Mouse (Mus musculus) limb, embryonic 15.5 days (tissue): ENCODE data around the gene Prl8a8. TPM values are rescaled to one million over a fixed set of nuclear protein-coding genes. Genes with fewer than 3 reads are reported as not detected.

Source experiments
- ATAC-seq: fragments of 200-750 bp; cut with Nextera tagmentation; 2 replicates; pipeline ENCODE4 v1.8.0; 2017; ENCODE audit warnings: low read depth, moderate TSS enrichment; ENCODE audit not compliant: insufficient number of reproducible peaks, low FRiP score, low TSS enrichment
- H3K27ac ChIP-seq: fragments of 300-500 bp; sonication (generic); 2 replicates; pipeline ENCODE4 v1.5.1; 2015; ENCODE audit warnings: moderate library complexity, mild to moderate bottlenecking, inconsistent platforms
- H3K27me3 ChIP-seq: fragments of 300-500 bp; sonication (generic); 2 replicates; pipeline ENCODE4 v1.6.1; 2015; ENCODE audit warnings: inconsistent platforms
- H3K36me3 ChIP-seq: fragments of 300-500 bp; sonication (generic); 2 replicates; pipeline ENCODE4 v1.6.1; 2015; ENCODE audit warnings: inconsistent platforms
- H3K4me1 ChIP-seq: fragments of 300-500 bp; sonication (generic); 2 replicates; pipeline ENCODE4 v1.6.1; 2015; ENCODE audit warnings: inconsistent platforms
- H3K4me2 ChIP-seq: fragments of 300-500 bp; sonication (generic); 2 replicates; pipeline ENCODE4 v1.6.1; 2015; ENCODE audit warnings: mild to moderate bottlenecking, inconsistent platforms
- H3K4me3 ChIP-seq: fragments of 300-500 bp; sonication (generic); 2 replicates; pipeline ENCODE4 v1.5.1; 2015; ENCODE audit warnings: mild to moderate bottlenecking, inconsistent platforms
- H3K9ac ChIP-seq: fragments of 300-500 bp; sonication (generic); 2 replicates; pipeline ENCODE4 v1.6.1; 2015; ENCODE audit warnings: inconsistent platforms
- H3K9me3 ChIP-seq: fragments of 300-500 bp; sonication (generic); 2 replicates; pipeline ENCODE4 v1.6.1; 2016; ENCODE audit warnings: inconsistent platforms
- WGBS: fragments of 180-500 bp; shearing (Covaris S2); methylation state at CpG from one replicate; pipeline ENCODE4 v1.1.7; 2015; 5-methylcytosine and 5-hydroxymethylcytosine counted together
- polyA plus RNA-seq: library from polyadenylated mRNA; unstranded; fragments of >200 nt; fragmentation: Nextera tagmentation; extraction: Ambion mirVana; gene quantifications from 2 replicates; pipeline ENCODE4 v1.2.1, GENCODE M21; 2015

The Prl8a8 gene
- polyA plus RNA-seq, result not detected in 2 replicates

DNA sequence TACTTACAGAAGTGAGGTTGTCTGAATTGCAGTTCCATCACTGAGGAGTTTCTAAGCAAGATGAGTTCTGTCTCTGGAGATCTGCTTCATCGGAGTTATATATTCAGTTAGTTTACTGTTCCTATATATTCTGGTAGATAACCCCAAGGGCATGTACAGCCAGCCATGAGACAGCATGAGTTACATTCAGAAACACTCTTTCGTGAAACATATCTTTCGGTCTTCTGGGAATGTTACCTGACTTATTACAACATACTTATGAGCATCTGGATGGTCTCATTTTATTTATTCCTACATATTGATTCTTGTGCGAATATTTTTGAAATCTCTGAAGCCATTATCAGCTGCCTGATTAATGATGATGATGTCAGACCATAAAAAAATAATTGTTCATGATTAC, at the start of gene Prl8a8:
Gene Prl8a8 (minus strand): TSS at position 101 of the 400 bp plus-strand sequence.
- Histone ChIP-seq H3K36me3 (no peaks in the 10 kb centered on the region), H3K27ac (no peak within 1 kb of the TSS), H3K4me1 (no peaks in the 10 kb centered on the region), H3K4me3 (no peak within 1 kb of the TSS), H3K4me2 (no peak within 1 kb of the TSS), H3K9me3 (no peaks in the 10 kb centered on the region), H3K27me3 (no peaks in the 10 kb centered on the region), H3K9ac (no peak within 1 kb of the TSS)
- 88% methylated on average over 4 of the region's 4 CpGs for WGBS
- no peak for ATAC-seq

DNA sequence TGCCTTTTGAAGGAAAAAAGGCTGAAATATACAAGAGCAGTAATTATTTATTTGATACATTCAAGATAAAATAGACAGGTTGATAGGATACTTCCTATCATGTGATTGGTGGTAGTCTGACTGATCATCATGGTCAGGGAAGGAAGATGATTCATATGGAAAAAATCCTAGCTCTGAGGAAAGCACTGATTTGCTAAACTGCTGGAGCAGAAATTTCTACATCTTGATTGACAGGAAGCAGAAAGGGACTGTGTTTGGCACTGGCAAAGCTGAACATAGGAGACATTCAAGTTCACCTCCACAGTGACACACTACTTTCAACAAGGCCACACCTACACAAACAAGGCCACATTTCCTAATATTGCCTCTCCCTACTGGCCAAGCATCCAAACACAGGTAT, 40.3 kb upstream of the Prl8a8 start:
- no peaks in the 10 kb centered on the region for H3K4me1 ChIP-seq
- H3K4me3 ChIP-seq, result no peak overlapping the region

DNA sequence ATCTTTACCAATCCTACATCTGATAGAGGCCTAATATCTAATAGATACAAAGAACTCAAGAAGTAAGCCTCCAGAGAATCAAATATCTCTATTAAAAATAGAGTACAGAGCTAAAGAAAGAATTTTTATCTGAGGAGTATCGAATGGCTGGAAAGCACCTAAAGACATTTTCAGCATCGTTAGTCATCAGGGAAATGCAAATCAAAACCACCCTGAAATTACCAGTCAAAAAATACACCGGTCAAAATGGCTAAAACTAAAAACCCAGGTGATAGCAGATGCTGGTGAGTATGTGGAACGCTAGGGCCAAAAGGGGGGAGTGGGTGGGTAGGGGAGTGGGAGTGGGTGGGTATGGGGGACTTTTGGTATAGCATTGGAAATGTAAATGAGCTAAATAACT, 10.1 kb upstream of the Prl8a8 start:
- no peak overlapping the region for H3K27ac ChIP-seq
- 84% methylated on average over 4 of the region's 4 CpGs for WGBS

More for the DNA sequence above, 40.3 kb upstream of the Prl8a8 start:
- no peak for ATAC-seq
- H3K4me2 ChIP-seq, result no peak overlapping the region
- no peaks in the 10 kb centered on the region for H3K9me3 ChIP-seq
- no peak overlapping the region for H3K9ac ChIP-seq
- H3K27me3 ChIP-seq, result no peaks in the 10 kb centered on the region
- no peaks in the 10 kb centered on the region for H3K36me3 ChIP-seq
- H3K27ac ChIP-seq, result no peak overlapping the region

DNA sequence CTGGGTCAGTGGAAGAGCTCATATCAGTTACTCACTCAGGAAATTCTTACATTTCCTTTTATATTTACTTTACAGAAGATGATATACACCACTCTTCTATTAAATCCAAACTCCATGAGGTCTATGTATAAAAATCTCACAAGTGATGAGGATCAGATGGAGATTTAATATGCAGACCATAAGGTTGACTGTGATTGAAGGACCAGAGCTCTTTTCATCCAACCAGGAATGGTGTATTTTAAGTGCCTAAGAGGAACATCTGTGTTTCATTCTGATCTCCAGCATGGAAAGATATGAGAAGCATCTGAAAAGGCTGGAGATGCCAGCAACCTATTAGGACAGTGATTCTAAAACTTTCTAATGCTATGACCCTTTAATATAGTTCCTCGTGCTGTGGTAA, 5.4 kb downstream of the Prl8a8 start:
- H3K27me3 ChIP-seq, result no peaks in the 10 kb centered on the region
- WGBS, result 58% methylated on average over 1 of the region's 1 CpGs
- H3K4me2 ChIP-seq, result no peak overlapping the region
- H3K36me3 ChIP-seq, result no peaks in the 10 kb centered on the region
- no peak for ATAC-seq
- H3K4me3 ChIP-seq, result no peak overlapping the region
- no peaks in the 10 kb centered on the region for H3K9me3 ChIP-seq
- no peaks in the 10 kb centered on the region for H3K4me1 ChIP-seq
- H3K9ac ChIP-seq, result no peak overlapping the region
- no peak overlapping the region for H3K27ac ChIP-seq

More for the DNA sequence above, 10.1 kb upstream of the Prl8a8 start:
- Histone ChIP-seq H3K9ac (no peak overlapping the region), H3K9me3 (no peaks in the 10 kb centered on the region), H3K27me3 (no peaks in the 10 kb centered on the region), H3K4me1 (no peaks in the 10 kb centered on the region), H3K4me2 (no peak overlapping the region), H3K4me3 (no peak overlapping the region), H3K36me3 (no peaks in the 10 kb centered on the region)
- ATAC-seq, result no peak

Other genes with a start within 250 kb of the Prl8a8 start
- not detected in 2 replicates for gene Prl6a1, start 200.6 kb downstream of the Prl8a8 start, polyA plus RNA-seq
- gene Prl8a2, start 167.5 kb downstream of the Prl8a8 start, polyA plus RNA-seq, result not detected in 2 replicates
- gene Prl2b1, start 122.4 kb downstream of the Prl8a8 start, polyA plus RNA-seq, result not detected in 2 replicates
- gene Prl8a6, start 74.5 kb downstream of the Prl8a8 start, polyA plus RNA-seq, result not detected in 2 replicates
- gene Prl8a9, start 51.4 kb upstream of the Prl8a8 start, polyA plus RNA-seq, result not detected in 2 replicates
- not detected in 2 replicates for gene Prl8a1, start 69.0 kb upstream of the Prl8a8 start, polyA plus RNA-seq
- gene Prl7b1, start 97.4 kb upstream of the Prl8a8 start, polyA plus RNA-seq, result not detected in 2 replicates
- not detected in 2 replicates for gene Prl7a1, start 129.3 kb upstream of the Prl8a8 start, polyA plus RNA-seq
- not detected in 2 replicates for gene Prl7a2, start 154.8 kb upstream of the Prl8a8 start, polyA plus RNA-seq
- gene Prl7d1, start 203.5 kb upstream of the Prl8a8 start, polyA plus RNA-seq, result not detected in 2 replicates